Mouse (Mus musculus): ENCODE data around the gene Zcchc17. TPM values are rescaled to one million over a fixed set of nuclear protein-coding genes. Genes with fewer than 3 reads are reported as not detected.

The Zcchc17 gene
- polyA plus RNA-seq, 1 experiment from 2014 or later, result 84.1 TPM

DNA sequence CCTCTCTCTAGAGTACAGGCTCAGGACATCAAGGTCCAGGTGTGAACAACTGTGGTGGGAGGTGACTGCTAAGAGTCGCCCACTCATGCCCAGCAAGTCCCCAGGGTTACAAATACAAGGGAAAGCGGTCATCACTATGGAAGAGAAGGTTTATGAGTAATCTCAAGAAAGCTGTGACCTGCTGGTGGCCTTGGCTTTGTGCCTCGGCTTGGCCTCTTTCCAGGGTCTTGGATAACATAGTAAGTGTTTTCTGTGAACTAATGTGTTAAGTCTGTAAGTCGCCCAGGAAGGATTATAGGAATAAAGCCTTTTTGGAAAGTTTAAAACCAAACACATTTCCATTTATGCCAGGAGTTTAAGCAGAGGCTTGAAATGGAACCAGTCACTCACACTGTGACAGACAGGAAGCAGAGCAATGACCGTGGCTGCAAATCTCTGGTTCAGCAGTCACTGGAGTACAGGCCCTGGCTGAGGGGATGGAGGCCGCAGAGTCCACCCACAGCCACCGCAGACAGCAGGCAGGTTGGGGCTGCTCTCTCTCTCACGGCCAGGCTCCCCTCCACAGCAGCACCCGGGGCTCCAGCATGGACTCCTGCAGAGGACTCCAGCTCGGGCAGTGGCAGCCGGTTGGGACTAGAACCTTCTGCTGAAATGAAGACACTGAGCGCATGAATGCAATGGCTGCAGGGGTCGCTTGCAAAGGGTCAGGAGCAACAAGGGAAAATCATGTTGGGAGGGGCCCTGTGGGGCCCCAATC lies 43.8 kb downstream of the Zcchc17 start:
- Histone ChIP-seq H3K27me3 (replicated peaks) (no peaks in the 10 kb centered on the region), H3K27ac (no peak overlapping the region), H3K4me2 (no peak overlapping the region), H3K4me3 (no peak overlapping the region), H3K9ac (no peak overlapping the region), H3K36me3 (replicated peaks) (peaks cover 22% of the 10 kb centered on the region; the same call in 1 of the 2 replicates), H3K4me1 (no peaks in the 10 kb centered on the region; the same call in 1 of the 2 replicates), H3K9me3 (no peaks in the 10 kb centered on the region)
- no peak for ATAC-seq (replicated peaks)
- 72% methylated on average over 13 of the region's 13 CpGs for WGBS

DNA sequence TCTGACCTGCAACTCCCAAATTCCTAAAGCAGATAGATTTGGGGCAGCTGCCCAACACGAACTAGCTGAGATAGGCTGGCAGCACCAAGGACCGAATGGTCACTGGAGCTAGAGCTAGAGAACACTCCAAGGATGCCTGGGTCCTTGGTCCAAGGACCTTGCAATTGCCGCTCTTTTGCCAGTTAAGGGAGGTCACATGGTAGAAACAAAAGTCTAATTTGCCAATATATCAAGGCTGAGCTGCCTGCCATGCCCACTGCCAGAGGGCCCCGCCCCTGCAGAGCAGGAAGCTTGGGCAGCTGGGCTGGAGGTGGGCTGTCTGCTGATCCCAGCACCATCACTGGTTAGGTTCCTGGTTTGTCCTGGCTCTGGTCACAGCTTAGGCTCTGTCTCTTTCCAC lies 46.2 kb downstream of the Zcchc17 start:
- no peak overlapping the region for H3K4me3 ChIP-seq
- H3K4me1 ChIP-seq, result peaks cover 17% of the 10 kb centered on the region; the same call in 1 of the 2 replicates
- no peak for ATAC-seq (replicated peaks)
- peaks cover 22% of the 10 kb centered on the region; the same call in 1 of the 2 replicates for H3K36me3 ChIP-seq (replicated peaks)
- no peaks in the 10 kb centered on the region for H3K9me3 ChIP-seq
- no peak overlapping the region for H3K4me2 ChIP-seq
- H3K9ac ChIP-seq, result no peak overlapping the region
- 92% methylated on average over 4 of the region's 4 CpGs for WGBS
- H3K27me3 ChIP-seq (replicated peaks), result peaks cover 5% of the 10 kb centered on the region; the same call in 1 of the 2 replicates
- H3K27ac ChIP-seq, result no peak overlapping the region

DNA sequence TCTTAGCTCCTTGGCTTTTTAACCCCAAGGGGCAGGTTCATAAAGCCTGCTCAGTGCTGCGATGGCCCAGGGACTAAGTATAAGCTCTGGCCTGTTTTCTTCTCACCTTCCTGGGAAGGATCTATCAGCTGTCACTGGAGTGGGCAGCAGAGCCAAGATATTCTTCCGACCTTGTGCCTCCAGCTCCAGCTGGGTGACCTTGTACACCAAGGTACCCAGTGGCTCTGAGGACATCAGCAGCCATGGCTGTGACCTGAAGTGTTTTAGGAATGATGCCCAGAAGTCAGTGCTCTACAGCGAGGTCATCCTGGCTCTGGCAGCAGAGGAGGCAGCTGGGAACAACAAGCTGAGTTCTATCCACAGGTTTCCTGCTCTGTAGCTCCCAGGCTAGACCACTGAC lies 47.2 kb downstream of the Zcchc17 start:
- peaks cover 5% of the 10 kb centered on the region; the same call in 1 of the 2 replicates for H3K27me3 ChIP-seq (replicated peaks)
- no peak overlapping the region for H3K9ac ChIP-seq
- no peak overlapping the region for H3K4me3 ChIP-seq
- peaks cover 21% of the 10 kb centered on the region; the same call in 1 of the 2 replicates for H3K36me3 ChIP-seq (replicated peaks)
- no peak overlapping the region for H3K27ac ChIP-seq
- H3K9me3 ChIP-seq, result no peaks in the 10 kb centered on the region
- 91% methylated on average over 3 of the region's 3 CpGs for WGBS
- H3K4me2 ChIP-seq, result no peak overlapping the region
- peaks cover 22% of the 10 kb centered on the region; the same call in 1 of the 2 replicates for H3K4me1 ChIP-seq
- no peak for ATAC-seq (replicated peaks)

DNA sequence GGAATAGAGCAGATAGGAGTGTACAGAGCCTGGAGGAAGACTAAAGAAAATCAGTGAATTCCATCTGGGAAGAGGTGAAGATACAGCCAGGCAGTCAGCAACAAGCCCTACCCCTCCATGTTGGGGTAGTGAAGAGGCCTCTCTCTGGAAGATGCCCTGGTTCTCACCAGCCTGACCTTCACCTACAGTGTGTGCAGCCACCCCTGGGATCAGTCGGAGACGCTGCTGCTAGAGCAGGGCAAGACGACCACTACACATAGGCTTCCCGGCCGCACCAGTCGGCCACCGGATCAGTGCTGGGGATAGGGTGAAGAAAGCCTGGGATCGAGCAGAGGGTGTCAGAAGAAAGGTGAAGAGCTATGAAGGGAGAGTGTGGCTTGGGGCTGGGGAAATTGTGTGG lies 50.5 kb downstream of the Zcchc17 start:
- Histone ChIP-seq H3K36me3 (replicated peaks) (peaks cover 4% of the 10 kb centered on the region; the same call in 1 of the 2 replicates), H3K9ac (peak overlapping the region; percentile 60), H3K9me3 (no peaks in the 10 kb centered on the region), H3K4me1 (peaks cover 33% of the 10 kb centered on the region; the same call in 1 of the 2 replicates), H3K27me3 (replicated peaks) (peaks cover 16% of the 10 kb centered on the region), H3K4me2 (peak overlapping the region; percentile 90), H3K27ac (peak overlapping the region; percentile 63), H3K4me3 (peak overlapping the region; percentile 62)
- 48% methylated on average over 8 of the region's 8 CpGs for WGBS
- 0 out of 2 replicates have a peak, but pooled peaks have one; percentile 5 for ATAC-seq (replicated peaks)

DNA sequence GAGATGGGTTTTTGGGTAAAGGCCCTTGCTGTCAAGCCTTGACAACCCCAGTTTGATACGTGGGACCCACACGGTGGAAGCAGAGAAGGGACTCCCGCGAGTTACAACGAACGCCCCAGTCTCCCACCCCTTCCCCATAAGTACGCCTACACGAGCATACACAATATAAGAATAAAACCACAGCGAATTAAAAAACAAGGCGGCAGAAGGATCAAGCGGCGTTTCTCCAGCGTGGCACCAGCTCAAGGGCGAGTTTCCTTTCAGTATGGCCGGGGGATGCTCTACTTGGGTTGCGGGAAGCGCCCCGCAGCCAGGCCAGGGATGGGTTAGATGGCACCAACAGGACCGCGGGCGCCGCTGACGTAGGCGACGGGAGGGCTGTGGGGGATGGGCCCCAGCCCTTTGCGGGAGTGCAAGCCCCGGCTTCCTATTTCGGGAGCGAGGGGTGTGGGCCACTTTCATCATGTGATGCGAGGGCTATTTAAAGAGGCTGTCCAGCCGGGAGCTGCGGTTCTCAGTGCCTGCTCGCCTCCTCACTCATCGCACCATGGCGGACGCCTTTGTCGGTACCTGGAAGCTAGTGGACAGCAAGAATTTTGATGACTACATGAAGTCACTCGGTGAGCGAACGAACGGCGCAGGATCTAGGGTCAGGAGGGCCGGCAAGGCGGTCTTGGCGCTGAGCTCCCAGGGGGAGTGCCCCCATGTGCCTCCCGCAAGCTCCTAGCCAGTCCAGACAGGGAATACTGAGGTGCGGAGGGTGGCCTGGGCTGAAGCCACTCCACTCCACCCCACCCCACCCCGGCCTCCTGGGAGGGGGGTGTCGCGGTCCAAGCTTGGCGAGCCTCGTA lies 51.3 kb downstream of the Zcchc17 start, which contains the start of the genes Fabp3 and Gm10570:
TSS of gene Fabp3 (plus strand) at position 365 of the 851 bp plus-strand sequence.
TSS of gene Gm10570 (minus strand) at position 444 of the 851 bp plus-strand sequence.
- Histone ChIP-seq H3K4me3 (peak within 1 kb of the TSS; percentile 62), H3K27ac (peak within 1 kb of the TSS; percentile 63), H3K36me3 (replicated peaks) (peaks cover under 1% of the 10 kb centered on the region; the same call in 1 of the 2 replicates), H3K4me2 (peak within 1 kb of the TSS; percentile 90), H3K9ac (peak within 1 kb of the TSS; percentile 60), H3K27me3 (replicated peaks) (peaks cover 16% of the 10 kb centered on the region), H3K9me3 (no peaks in the 10 kb centered on the region), H3K4me1 (peaks cover 33% of the 10 kb centered on the region; the same call in 1 of the 2 replicates)
- WGBS, result under 1% methylated on average over 52 of the region's 52 CpGs
- ATAC-seq (replicated peaks), result peak; percentile 85

DNA sequence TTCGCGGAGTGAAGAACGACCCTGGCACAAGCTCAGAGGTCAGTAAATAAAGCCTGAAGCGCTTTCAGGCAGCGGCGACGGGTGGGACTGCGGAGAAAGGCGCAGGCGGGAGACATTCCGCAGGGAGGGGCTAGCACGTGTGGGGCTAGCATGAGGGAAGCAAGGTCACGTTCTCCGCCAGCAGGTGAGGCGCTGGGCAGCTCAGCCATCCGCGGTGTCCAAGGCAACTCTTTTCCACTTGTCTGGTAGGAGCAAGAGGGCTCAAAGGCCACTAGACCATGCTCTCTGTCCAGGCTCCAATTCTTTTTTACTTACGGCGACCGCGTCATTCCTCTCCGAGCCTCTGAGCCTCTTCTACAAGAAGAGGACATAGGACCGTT lies 51.9 kb downstream of the Zcchc17 start:
- no peaks in the 10 kb centered on the region for H3K36me3 ChIP-seq (replicated peaks)
- H3K9ac ChIP-seq, result peak overlapping the region; percentile 60
- H3K27me3 ChIP-seq (replicated peaks), result peaks cover 16% of the 10 kb centered on the region
- peak overlapping the region; percentile 63 for H3K27ac ChIP-seq
- peaks cover 33% of the 10 kb centered on the region; the same call in 1 of the 2 replicates for H3K4me1 ChIP-seq
- ATAC-seq (replicated peaks), result peak; percentile 28
- H3K4me3 ChIP-seq, result peak overlapping the region; percentile 62
- WGBS, result under 1% methylated on average over 23 of the region's 23 CpGs
- H3K4me2 ChIP-seq, result peak overlapping the region; percentile 90
- H3K9me3 ChIP-seq, result no peaks in the 10 kb centered on the region

DNA sequence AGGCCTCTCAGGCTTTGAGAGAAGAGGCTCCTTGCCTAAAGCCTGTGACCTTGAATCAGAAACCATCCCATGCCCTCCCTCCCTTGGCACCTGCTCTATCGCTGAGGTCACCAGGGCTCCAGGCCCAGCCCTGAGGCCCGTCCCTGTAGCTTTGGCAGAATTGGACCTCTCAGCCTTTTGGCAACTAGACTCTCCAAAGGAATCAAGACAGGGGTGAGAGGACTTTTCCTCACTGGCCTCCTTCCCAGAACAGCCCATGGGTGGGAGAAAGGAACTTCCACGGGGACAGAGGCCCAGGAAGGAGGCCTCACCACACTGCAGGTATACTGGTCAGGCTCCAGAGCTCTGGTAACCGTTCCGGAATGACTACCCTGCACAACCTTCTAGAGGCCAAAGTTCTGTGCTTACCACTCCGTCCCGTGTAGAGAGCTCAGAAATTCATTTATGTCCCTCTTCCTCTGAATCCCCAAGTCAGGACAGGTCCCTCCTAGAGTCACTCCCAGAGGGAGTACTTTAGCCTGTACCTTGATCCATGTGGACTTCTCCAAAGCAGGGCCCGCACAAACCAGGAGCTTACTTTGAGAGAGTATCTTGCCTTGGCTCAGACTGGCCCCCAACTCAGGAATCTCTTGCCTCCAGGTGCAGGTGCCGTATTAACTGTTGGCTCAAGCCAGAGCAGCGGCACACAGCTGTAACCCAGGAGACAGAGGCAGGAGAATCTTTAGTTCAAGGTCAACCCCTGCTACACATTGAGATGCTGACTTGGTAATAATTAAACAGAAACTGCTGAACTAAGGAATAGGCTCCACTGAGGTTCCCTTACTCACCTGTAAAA lies 52.7 kb downstream of the Zcchc17 start:
- peak overlapping the region; percentile 90 for H3K4me2 ChIP-seq
- H3K9ac ChIP-seq, result no peak overlapping the region
- peaks cover 16% of the 10 kb centered on the region for H3K27me3 ChIP-seq (replicated peaks)
- peak overlapping the region; percentile 62 for H3K4me3 ChIP-seq
- H3K27ac ChIP-seq, result no peak overlapping the region
- WGBS, result 78% methylated on average over 10 of the region's 10 CpGs
- H3K4me1 ChIP-seq, result peaks cover 33% of the 10 kb centered on the region; the same call in 1 of the 2 replicates
- H3K36me3 ChIP-seq (replicated peaks), result no peaks in the 10 kb centered on the region
- no peak for ATAC-seq (replicated peaks)
- H3K9me3 ChIP-seq, result no peaks in the 10 kb centered on the region

DNA sequence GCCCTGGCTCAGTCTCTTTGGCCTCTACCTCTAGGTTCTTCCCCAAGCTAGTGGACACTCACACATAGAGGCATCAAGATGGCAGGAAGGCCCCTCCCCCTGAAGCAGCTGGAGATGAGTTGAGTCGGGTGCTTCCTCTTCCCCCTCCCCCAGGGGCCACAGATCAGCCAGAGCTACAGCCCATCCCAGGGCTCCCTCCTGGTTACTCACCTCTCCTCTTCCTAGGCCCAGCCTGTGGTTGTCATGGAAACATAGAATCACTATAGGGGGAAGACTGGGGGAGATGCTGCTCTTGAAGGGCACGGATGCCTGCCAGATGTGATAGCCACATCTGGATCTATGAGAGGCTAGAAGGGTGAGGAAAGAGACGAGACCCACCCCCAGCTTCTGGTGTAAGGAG lies 55.0 kb downstream of the Zcchc17 start:
- H3K27ac ChIP-seq, result no peak overlapping the region
- H3K27me3 ChIP-seq (replicated peaks), result peaks cover 10% of the 10 kb centered on the region
- no peak overlapping the region for H3K4me3 ChIP-seq
- H3K9me3 ChIP-seq, result no peaks in the 10 kb centered on the region
- no peak overlapping the region for H3K4me2 ChIP-seq
- WGBS, result 13% methylated on average over 3 of the region's 3 CpGs
- H3K9ac ChIP-seq, result no peak overlapping the region
- ATAC-seq (replicated peaks), result no peak
- H3K36me3 ChIP-seq (replicated peaks), result no peaks in the 10 kb centered on the region
- peaks cover 26% of the 10 kb centered on the region; the same call in 1 of the 2 replicates for H3K4me1 ChIP-seq

DNA sequence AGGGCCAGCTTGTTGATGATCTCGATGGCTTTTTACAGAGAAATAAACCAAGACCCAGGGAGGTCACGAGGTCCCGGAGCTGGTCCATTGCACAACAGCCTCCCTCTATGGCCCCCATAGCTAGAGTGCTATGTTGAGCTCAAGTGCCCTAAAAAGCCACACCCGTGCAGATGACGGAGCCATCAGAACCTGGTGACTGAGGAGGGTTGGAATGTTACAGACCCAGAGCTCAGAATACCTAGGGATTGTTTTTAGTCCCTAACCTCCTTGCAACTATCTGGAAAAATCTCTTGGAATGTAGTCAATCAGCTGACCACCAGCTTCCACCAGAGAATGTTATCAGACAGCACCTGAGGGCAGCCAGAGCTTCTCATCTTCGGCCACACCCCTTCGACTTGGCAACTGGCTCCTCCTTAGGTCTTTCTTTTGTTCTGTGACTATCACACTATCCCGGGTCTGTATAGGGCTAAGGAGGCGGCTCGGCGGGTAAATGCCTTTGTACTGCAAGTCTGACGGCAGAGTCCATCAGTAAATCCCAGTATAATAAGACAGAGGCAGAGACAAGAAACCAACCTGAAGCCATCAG lies 57.4 kb downstream of the Zcchc17 start:
- ATAC-seq (replicated peaks), result no peak
- H3K27me3 ChIP-seq (replicated peaks), result peaks cover 10% of the 10 kb centered on the region
- no peaks in the 10 kb centered on the region for H3K9me3 ChIP-seq
- no peak overlapping the region for H3K4me2 ChIP-seq
- no peak overlapping the region for H3K4me3 ChIP-seq
- H3K36me3 ChIP-seq (replicated peaks), result no peaks in the 10 kb centered on the region
- H3K9ac ChIP-seq, result no peak overlapping the region
- peaks cover 9% of the 10 kb centered on the region; the same call in 1 of the 2 replicates for H3K4me1 ChIP-seq
- no peak overlapping the region for H3K27ac ChIP-seq
- WGBS, result 50% methylated on average over 12 of the region's 12 CpGs

DNA sequence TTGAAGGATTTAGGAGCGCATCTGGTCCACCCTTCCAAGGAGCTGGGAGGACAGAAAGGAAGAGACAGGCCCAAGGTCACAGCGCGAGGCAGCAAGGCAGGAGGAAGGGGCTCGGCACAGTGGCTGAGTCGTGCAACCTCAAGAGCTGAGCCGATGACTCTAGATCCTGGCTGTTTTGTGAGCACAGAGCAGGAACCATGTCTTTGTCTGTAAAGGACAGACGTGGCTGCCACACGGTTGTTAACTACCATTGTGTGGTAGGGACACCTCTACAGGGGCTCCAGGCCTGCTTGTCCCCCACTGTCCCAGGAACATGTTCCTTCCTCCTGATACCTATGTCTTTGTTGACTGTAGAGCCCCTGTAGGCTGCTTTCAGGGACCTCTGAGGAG lies 60.1 kb downstream of the Zcchc17 start:
- no peak overlapping the region for H3K4me3 ChIP-seq
- peaks cover 4% of the 10 kb centered on the region for H3K4me1 ChIP-seq
- H3K36me3 ChIP-seq (replicated peaks), result no peaks in the 10 kb centered on the region
- H3K9ac ChIP-seq, result no peak overlapping the region
- no peak overlapping the region for H3K27ac ChIP-seq
- no peaks in the 10 kb centered on the region for H3K27me3 ChIP-seq (replicated peaks)
- ATAC-seq (replicated peaks), result no peak
- WGBS, result 68% methylated on average over 8 of the region's 8 CpGs
- H3K9me3 ChIP-seq, result no peaks in the 10 kb centered on the region
- H3K4me2 ChIP-seq, result no peak overlapping the region

All from midbrain, embryonic 15.5 days (tissue).